Mouse (Mus musculus) heart, postnatal 0 days (tissue): ENCODE results near the gene Lrrc42.

Experiments used
- CTCF ChIP-seq: IDR thresholded peaks from 2 replicates; pipeline ENCODE4 v1.5.1; 2016; ENCODE audit warnings: antibody characterized with exemption, control low read depth, low read depth
- EP300 ChIP-seq: IDR thresholded peaks from 2 replicates; pipeline ENCODE4 v1.6.1; 2016; ENCODE audit warnings: antibody characterized with exemption, low read depth

DNA sequence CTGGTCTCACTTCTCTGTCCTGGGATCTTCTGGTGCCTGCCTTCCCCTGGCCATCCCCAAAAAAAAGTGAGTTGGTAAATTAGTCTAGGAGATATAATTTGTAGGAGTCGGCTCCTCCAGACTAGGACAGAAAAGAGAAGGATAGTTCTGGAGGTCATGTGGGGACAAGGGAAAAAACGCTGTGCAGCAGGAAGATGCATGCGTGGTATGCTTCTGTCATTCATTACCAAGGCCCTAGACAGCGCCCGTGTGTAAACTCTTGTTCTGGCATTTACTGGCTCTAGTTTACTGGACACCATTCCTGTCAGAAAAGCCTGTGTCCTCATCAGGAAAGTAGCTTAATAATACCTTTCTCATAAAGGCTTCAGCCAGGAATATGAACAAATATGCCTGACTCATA is 21.2 kb upstream of the Lrrc42 start:
- no peak for TF ChIP-seq CTCF
- TF ChIP-seq EP300, result no peak
